Mouse (Mus musculus) testis, adult 2 months (tissue): Measurements from ENCODE around the gene Akr1c6.

Experiments used
- CTCF ChIP-seq: fragments of 200-500 bp; IDR thresholded peaks from 2 replicates; pipeline ENCODE4 v1.5.1; 2012; ENCODE audit warnings: low read depth, mild to moderate bottlenecking, inconsistent platforms, low read length, moderate library complexity; ENCODE audit not compliant: control insufficient read depth, insufficient read depth, insufficient replicate concordance
- POLR2A ChIP-seq: fragments of 200-500 bp; IDR thresholded peaks from 2 replicates; pipeline ENCODE4 v1.6.1; 2012; ENCODE audit warnings: low read depth, mild to moderate bottlenecking, inconsistent platforms, low read length, moderate library complexity; ENCODE audit not compliant: control insufficient read depth

DNA sequence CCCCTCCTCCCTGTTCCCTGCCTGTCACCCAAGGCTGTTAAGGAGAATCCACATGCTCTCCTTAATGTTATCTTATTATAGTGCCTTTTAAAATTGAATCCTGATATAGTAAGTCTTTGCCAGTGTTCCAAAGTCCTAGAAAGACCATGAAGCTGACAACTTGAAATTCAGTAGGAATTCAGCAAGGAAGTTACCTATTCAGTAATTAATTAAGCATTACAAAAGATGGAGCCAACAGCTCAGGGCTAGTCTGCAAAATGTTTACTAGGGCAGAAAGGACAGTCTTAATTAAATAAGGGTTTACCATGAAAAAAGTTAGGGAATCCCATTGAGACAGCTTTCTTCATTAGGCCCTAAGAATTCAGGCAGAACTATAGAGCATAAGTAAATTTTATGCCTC, 31.9 kb upstream of the Akr1c6 start:
- TF ChIP-seq CTCF (no peak), POLR2A (no peak)
